Mouse (Mus musculus) stomach, postnatal 0 days (tissue): Measurements from ENCODE around the gene Olfr374.
"Not testable (repeated sequence)": the region's sequence is repeated elsewhere in the genome, so short reads cannot be mapped to it uniquely, and the experiment has no call there.

ENCODE experiments used
- CTCF ChIP-seq: IDR thresholded peaks from 2 replicates; pipeline ENCODE4 v1.5.1; 2016; ENCODE audit warnings: antibody characterized with exemption, low read depth, mild to moderate bottlenecking, moderate library complexity
- EP300 ChIP-seq: optimal IDR thresholded peaks from 2 replicates; pipeline ENCODE3; 2016; ENCODE audit warnings: antibody characterized with exemption

DNA sequence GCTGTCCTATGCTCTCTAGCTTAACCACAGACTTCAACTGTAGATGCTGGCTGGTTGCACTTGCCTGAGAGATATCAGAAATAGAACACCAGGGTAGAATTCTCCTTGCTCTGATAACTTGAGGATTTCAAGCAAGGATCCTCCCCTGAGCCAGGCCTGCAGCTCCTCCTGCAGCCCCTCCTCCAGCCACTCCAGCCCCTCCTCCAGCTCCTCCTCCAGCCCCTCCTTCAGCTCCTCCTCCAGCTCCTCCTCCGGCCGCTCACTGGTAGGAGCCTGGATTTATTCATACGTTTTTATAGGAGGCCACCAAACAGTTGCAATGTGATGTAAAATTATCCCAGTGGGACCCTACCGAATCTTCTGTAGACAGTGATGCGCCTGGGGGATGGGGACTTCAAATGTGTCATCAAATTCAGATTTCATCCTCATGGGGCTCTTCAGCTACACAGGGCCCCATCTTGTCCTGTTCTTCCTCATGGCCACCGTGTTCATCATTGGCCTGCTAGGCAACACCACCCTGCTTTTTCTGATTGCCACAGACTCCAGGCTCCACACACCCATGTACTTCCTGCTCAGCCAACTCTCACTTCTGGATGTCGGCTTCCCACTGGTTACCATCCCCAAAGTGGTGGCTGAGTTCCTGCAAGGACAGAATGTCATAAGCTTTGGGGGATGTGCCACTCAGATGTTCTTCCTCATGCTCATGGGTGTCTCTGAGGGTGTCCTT, 7.3 kb upstream of the Olfr374 start:
- not testable (repeated sequence) for TF ChIP-seq CTCF, EP300
